Mouse (Mus musculus): ENCODE measurements around the gene Bcor. TPM values are rescaled to one million over a fixed set of nuclear protein-coding genes. Genes with fewer than 3 reads are reported as not detected.

Gene Bcor
- polyA plus RNA-seq, 1 experiment, result 13.6 TPM

DNA sequence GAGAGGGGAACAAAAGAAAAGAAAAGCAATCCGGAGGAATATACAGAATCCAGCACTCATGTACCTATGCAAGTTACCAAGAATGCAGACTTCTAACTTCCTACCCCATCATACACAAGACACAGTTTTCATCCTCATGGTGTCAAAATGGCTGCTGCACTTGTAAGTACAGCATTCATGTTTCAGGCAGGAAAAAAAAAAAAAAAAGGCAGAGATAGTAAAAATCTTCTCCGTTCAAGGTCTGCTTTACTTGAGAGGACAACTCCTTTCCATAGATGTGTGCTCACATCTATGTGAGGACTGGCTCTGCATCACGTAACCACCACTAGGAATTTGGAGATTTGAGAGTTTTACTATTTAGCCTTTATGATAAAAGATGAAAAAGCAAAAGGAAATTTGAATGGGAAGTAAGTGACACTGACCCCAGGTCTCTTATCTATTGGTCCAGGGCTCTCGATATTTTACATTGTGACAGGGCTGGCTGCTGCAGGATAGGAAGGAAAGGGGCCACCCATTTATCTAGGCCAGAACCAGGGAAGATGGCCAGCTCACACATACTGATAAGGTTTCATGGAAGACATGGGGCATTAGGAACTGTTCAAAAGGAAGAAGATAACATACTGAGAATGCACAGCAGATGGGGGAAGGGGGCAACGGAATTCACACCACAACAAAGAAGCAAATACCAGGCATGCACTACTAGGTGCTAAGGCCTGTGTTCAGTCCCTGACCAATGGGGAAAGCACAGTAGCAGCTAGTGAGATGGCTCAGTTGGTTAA is 166.3 kb downstream of the Bcor start:
- H3K4me3 ChIP-seq (replicated peaks; ENCODE audit: control insufficient read depth, low read depth, low read length), result no peak overlapping the region
- TF ChIP-seq CTCF (IDR thresholded peaks at IDR 0.05; ENCODE audit: control insufficient read depth, insufficient read depth, low read length), result no peak
- TF ChIP-seq POLR2A (IDR thresholded peaks at IDR 0.05; ENCODE audit: borderline replicate concordance, control insufficient read depth, low read depth, low read length), result no peak
- WGBS, result 53% methylated on average over 5 of the region's 5 CpGs
- H3K4me1 ChIP-seq (ENCODE audit: control insufficient read depth, insufficient read depth, low read length), result peaks cover 3% of the 10 kb centered on the region
- no peak overlapping the region for H3K27ac ChIP-seq (ENCODE audit: control insufficient read depth, insufficient read depth, low read depth, low read length, poor library complexity)

DNA sequence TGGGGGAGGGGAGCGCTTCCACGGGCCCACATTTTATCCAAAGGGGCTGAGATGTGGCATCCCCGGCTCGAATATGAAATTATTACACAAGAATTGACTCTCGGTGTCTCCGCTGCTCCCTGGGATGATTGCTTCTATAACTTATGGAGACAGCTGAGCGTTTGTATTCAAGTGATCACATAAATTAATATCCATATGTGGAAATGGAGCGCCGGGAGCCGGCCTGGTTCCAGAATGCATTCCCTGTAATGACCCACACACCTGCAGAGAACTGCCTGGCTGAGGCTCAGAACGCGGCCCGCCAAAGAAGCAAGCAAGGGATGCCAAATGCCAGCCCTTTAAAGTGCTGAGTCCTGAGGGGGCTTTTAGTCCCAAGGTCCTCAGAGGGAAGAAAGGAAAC is 170.7 kb downstream of the Bcor start:
- peaks cover 2% of the 10 kb centered on the region; the same call in 1 of the 2 replicates for H3K4me1 ChIP-seq (ENCODE audit: control insufficient read depth, insufficient read depth, low read length)
- 91% methylated on average over 13 of the region's 13 CpGs for WGBS
- H3K27ac ChIP-seq (ENCODE audit: control insufficient read depth, insufficient read depth, low read depth, low read length, poor library complexity), result no peak overlapping the region
- H3K4me3 ChIP-seq (replicated peaks; ENCODE audit: control insufficient read depth, low read depth, low read length), result no peak overlapping the region
- TF ChIP-seq POLR2A (IDR thresholded peaks at IDR 0.05; ENCODE audit: borderline replicate concordance, control insufficient read depth, low read depth, low read length), result no peak
- no peak for TF ChIP-seq CTCF (IDR thresholded peaks at IDR 0.05; ENCODE audit: control insufficient read depth, insufficient read depth, low read length)

DNA sequence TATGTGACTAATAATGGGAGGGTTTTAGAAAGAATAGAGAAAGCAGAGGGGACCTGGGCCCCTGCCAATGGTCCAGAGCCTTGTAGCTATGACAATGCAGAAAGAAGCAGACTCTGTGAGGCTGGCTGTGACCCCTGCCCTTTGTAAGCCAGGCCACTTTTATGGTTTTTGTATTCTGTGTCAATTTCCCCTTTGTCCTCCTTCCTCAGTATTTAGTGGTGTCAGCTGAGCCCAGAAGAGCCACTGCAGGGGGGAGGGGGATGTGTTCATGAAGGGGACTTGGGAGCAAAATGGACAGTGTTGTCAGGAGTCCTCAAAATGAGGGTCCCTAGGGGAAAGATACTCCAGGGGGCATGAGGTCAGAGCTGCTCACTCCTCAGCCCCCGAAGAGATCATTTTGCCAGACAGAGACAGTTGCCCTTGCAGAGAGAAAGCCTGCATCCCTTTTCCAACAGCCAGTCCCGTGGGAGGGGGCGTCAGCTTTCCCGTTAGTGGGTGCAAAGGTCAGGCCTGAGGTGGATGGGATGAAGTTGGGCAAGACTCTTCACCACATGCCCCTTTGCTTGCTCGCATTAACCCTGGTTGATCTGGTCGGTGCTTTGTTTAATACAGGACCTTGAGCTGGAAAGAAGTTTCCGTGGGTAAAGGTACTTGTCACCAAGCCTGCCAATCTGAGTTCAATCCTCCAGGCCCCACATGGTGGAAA is 171.8 kb downstream of the Bcor start:
- Histone ChIP-seq H3K27ac (ENCODE audit: control insufficient read depth, insufficient read depth, low read depth, low read length, poor library complexity) (no peak overlapping the region), H3K4me1 (ENCODE audit: control insufficient read depth, insufficient read depth, low read length) (no peaks in the 10 kb centered on the region; the same call in 1 of the 2 replicates), H3K4me3 (replicated peaks; ENCODE audit: control insufficient read depth, low read depth, low read length) (no peak overlapping the region)
- WGBS, result 75% methylated on average over 7 of the region's 7 CpGs
- no peak for TF ChIP-seq POLR2A (IDR thresholded peaks at IDR 0.05; ENCODE audit: borderline replicate concordance, control insufficient read depth, low read depth, low read length)

DNA sequence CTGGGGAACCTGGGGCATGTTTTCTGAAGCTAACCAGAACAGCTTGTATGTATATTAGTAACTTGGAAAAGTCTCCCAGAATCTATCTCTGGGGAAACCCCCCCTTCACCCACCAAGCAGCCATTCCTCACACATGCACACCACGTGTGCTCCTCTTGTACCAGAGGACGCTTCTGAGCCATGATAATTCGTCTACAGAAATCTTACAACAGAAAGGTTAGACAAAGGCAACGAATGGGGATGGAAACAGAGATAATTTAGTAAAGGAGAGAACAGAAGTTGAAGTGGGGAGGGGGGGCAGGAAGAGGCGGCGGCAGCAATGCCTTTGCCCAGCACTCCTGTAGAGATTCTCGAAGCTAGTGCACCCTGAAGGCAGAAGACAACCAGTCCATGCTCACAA is 172.6 kb downstream of the Bcor start:
- no peak for TF ChIP-seq POLR2A (IDR thresholded peaks at IDR 0.05; ENCODE audit: borderline replicate concordance, control insufficient read depth, low read depth, low read length)
- 55% methylated on average over 7 of the region's 7 CpGs for WGBS
- Histone ChIP-seq H3K27ac (ENCODE audit: control insufficient read depth, insufficient read depth, low read depth, low read length, poor library complexity) (no peak overlapping the region), H3K4me1 (ENCODE audit: control insufficient read depth, insufficient read depth, low read length) (no peaks in the 10 kb centered on the region; the same call in 1 of the 2 replicates), H3K4me3 (replicated peaks; ENCODE audit: control insufficient read depth, low read depth, low read length) (no peak overlapping the region)

All from bone marrow, adult 2 months (tissue).